Mouse (Mus musculus) MEL (cell line): ENCODE data around the gene Dennd4b.
A peak's percentile ranks its signal among the peaks of the same experiment; 100 is the strongest.

Experiments used
- CHD2 ChIP-seq: IDR thresholded peaks from 2 replicates; pipeline ENCODE4 v1.6.1; 2011; ENCODE audit warnings: low read length, improper control_type of control experiment
- CTCF ChIP-seq, 3 experiments: IDR thresholded peaks in 2 of 3; conservative IDR thresholded peaks in 1 of 3; 2 replicates each; pipeline ENCODE4 v1.5.1; 2011 to 2012; ENCODE audit warnings: low read length in 3 of 3, low read depth in 2 of 3, mild to moderate bottlenecking in 2 of 3, improper control_type of control experiment in 1 of 3, inconsistent platforms in 1 of 3, mixed read lengths in 1 of 3, moderate library complexity in 1 of 3; ENCODE audit not compliant: control insufficient read depth in 1 of 3, insufficient read depth in 1 of 3, poor library complexity in 1 of 3, severe bottlenecking in 1 of 3
- EP300 ChIP-seq, 2 experiments: IDR thresholded peaks; 2 replicates each; pipeline ENCODE4 v1.6.1; 2011; ENCODE audit warnings: improper control_type of control experiment in 2 of 2, low read length in 2 of 2, low read depth in 1 of 2, mild to moderate bottlenecking in 1 of 2
- KAT2A ChIP-seq: conservative IDR thresholded peaks from 2 replicates; pipeline ENCODE4 v1.6.1; 2012; ENCODE audit warnings: low read depth, low read length, improper control_type of control experiment, inconsistent platforms

DNA sequence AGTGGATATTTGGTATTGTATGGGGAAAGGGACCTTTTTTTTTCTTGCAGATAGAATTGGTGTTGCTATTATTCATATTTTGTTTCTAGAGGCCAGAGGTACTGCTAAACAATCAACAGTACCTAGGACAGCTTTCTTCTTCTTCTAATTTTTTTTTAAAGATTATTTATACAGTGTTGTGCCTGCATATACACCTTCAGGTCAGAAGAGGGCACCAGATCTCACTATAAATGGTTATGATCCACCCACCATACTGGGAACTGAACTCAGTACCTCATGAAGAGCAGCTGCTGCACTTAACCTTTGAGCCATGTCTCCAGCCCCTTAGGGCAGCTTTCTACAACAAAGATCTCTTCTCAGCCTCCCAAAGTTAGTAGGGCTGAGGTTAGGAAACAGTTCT lies 48.4 kb downstream of the Dennd4b start:
- no peak for TF ChIP-seq EP300 (IDR thresholded peaks at IDR 0.05; ENCODE audit: low read depth in 1 of 2, low read length in 2 of 2)
- no peak for TF ChIP-seq KAT2A
- TF ChIP-seq CTCF (IDR thresholded peaks at IDR 0.05 in 2 of 3, conservative IDR thresholded peaks at IDR 0.05 in 1 of 3; ENCODE audit: control insufficient read depth in 1 of 3, insufficient read depth in 1 of 3, low read depth in 2 of 3, low read length in 3 of 3, poor library complexity in 1 of 3, severe bottlenecking in 1 of 3) = peak; percentile 26 to 68 (median 50); a peak in 5 of 6 replicates
- no peak for TF ChIP-seq CHD2
